Mouse (Mus musculus): ENCODE measurements around the gene Hsd17b11. TPM values are rescaled to one million over a fixed set of nuclear protein-coding genes. Genes with fewer than 3 reads are reported as not detected.

The Hsd17b11 gene
- polyA plus RNA-seq (2014; fragmentation: Illumina TruSeq; extraction: RNeasy Lipid Tissue Mini Kit (QIAGEN cat#74804); ENCODE audit: low read depth, low replicate concordance): 71.8 TPM

DNA sequence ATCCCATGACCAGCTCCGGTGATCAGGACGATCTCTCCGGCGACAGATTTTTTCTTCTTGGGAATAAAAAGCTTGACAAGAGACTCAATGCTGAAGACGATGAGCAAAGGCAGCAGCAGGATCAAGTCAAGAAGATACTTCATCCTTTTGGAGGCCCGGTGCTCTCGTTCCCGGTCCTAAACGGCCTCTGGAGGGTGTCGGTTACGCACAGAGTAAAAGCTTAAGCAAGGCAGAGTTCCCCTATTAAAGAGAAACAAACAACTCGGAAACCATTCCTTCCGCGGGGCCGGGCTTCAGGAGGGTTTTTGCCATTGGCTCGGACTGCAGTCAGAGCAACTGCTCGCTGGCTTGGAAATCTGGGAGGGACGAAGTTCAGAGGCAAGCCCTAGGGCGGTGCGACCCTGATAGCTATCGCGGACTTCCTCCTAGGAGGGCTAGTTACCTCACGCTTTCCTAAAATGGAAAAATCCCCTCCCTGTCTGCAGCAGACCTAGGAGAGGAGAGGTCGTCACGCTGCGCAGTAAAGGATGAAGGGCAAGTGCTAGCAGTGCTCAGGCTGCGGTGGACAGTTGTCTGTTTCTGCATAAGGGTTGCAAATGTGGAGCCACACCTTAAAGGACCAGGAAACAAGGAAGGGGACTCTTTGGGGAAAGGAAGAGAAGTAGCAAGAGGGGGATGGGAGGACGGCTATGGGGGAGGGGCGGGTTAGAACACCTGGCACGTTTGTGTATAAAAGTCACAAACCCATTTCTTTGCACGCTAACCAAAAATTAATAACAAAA lies at the start of gene Hsd17b11:
Gene Hsd17b11 (minus strand): TSS at position 323 of the 782 bp plus-strand sequence.

DNA sequence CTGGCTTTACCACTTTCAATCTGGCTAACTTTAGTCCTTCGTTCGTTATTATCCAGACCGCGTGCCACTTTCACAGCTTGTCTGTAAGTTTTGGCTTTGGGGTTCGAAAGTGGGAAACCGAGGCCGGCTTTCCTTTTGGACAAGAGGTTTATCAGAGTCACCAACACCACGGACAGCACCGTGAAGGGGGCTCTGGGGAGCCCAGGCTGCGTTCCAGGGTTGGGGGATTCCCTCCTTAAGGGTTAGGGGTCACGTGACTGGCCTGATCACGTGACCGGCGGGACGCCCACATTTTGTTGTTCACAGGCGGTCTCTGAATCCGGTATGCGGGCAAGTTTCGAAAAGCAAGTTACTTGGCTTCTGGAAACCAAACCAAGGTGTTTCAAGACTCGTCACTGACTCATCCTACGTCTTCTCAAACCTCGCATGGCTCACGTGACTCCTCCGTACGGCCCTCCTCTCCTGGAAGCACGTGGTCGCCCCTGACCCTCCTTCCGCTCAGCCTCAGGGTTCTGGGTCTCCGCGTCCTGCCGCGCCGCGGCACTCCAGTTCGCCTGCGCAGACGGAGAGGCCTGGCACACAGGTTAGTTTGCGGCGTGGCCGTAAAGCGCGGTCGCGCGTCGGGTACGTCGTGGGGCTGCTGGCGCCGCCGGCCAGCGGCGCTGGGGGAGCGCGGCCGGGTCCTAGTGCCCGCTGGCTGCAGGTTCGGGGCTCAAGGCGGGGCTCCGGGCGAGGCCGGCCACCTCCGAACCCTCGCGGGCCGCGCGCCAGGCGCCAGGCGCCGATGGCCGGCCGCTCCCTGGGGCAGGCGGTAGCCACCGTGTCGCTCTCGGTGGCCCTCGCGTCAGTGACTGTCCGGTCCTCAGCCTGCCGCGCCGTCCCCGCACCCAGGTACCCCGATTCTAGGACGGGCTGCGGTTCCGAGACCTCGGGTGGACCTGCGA lies 24.8 kb upstream of the Hsd17b11 start, which contains the start of gene Nudt9:
Gene Nudt9 (plus strand): TSS at position 51 of the 944 bp plus-strand sequence.

DNA sequence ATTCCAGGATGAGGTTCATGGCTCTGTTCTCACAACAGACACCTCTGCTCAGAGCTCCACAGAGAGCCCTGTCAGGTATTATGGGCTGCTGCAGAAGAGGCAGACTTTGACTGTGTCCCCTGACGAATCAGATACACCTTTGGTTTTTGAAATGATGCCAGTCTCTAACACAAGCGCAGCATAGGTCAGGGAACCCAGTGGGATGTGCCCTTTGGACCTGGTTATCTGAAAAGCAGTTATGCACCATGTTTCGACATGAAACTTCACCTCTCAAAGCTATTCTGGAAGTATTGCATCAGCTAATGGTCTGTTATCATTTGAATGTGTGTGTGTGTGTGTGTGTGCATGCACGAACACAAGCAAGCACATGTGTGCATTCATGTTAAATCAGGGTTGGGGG lies 44.4 kb downstream of the Hsd17b11 start, which contains the start of gene Hsd17b13:
Gene Hsd17b13 (minus strand): TSS at position 114 of the 400 bp plus-strand sequence.

Other genes with a start within 250 kb of the Hsd17b11 start
- 11.5 TPM for gene Klhl8, start 110.7 kb downstream of the Hsd17b11 start, polyA plus RNA-seq (2014; fragmentation: Illumina TruSeq; extraction: RNeasy Lipid Tissue Mini Kit (QIAGEN cat#74804); ENCODE audit: low read depth, low replicate concordance)
- not detected for gene Hsd17b13, start 44.5 kb downstream of the Hsd17b11 start, polyA plus RNA-seq (2014; fragmentation: Illumina TruSeq; extraction: RNeasy Lipid Tissue Mini Kit (QIAGEN cat#74804); ENCODE audit: low read depth, low replicate concordance)
- gene Nudt9, start 24.4 kb upstream of the Hsd17b11 start, polyA plus RNA-seq (2014; fragmentation: Illumina TruSeq; extraction: RNeasy Lipid Tissue Mini Kit (QIAGEN cat#74804); ENCODE audit: low read depth, low replicate concordance): 13.8 TPM
- not detected for gene Gm17660, start 55.7 kb upstream of the Hsd17b11 start, polyA plus RNA-seq (2014; fragmentation: Illumina TruSeq; extraction: RNeasy Lipid Tissue Mini Kit (QIAGEN cat#74804); ENCODE audit: low read depth, low replicate concordance)
- gene Sparcl1, start 91.8 kb upstream of the Hsd17b11 start, polyA plus RNA-seq (2014; fragmentation: Illumina TruSeq; extraction: RNeasy Lipid Tissue Mini Kit (QIAGEN cat#74804); ENCODE audit: low read depth, low replicate concordance): 92.0 TPM
- gene Dspp, start 148.8 kb upstream of the Hsd17b11 start, polyA plus RNA-seq (2014; fragmentation: Illumina TruSeq; extraction: RNeasy Lipid Tissue Mini Kit (QIAGEN cat#74804); ENCODE audit: low read depth, low replicate concordance): not detected
- gene Dmp1, start 180.7 kb upstream of the Hsd17b11 start, polyA plus RNA-seq (2014; fragmentation: Illumina TruSeq; extraction: RNeasy Lipid Tissue Mini Kit (QIAGEN cat#74804); ENCODE audit: low read depth, low replicate concordance): not detected

Measured in adrenal gland, adult 10 weeks (tissue).